Mouse (Mus musculus): ENCODE results near the gene Best3. TPM values are rescaled to one million over a fixed set of nuclear protein-coding genes. Genes with fewer than 3 reads are reported as not detected.

Best3 gene
- polyA plus RNA-seq, 1 experiment = 1.3 TPM

DNA sequence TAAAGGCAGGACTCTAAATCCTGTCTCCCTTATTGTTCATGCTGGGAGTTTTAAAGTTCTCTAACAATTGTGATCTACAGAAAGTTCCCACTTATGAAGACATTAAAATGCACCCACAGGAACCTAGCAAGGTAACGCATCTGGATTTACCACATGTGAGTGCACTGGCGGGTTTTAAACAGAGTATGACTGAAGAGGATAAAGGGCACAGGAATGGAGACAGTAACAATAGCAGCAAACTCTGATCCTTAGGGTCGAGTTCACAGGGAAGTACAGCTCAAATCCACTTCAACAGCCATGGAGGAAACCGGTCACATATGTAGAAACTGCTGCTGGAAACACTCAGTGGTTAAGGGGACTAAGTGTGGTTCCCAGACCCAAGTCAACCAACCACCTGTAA, 63.1 kb downstream of the Best3 start:
- peaks cover 15% of the 10 kb centered on the region for H3K4me1 ChIP-seq (ENCODE audit: control insufficient read depth, insufficient read depth, low read length)
- no peak overlapping the region for H3K4me3 ChIP-seq (ENCODE audit: control insufficient read depth, low read depth, low read length)
- no peak overlapping the region for H3K27ac ChIP-seq (ENCODE audit: control insufficient read depth, insufficient read depth, low read depth, low read length)
- peaks cover 3% of the 10 kb centered on the region for H3K36me3 ChIP-seq (ENCODE audit: control insufficient read depth, insufficient read depth, low read length)
- TF ChIP-seq POLR2A (IDR thresholded peaks at IDR 0.05; ENCODE audit: control insufficient read depth, low read depth, low read length) (no peak), CTCF (IDR thresholded peaks at IDR 0.05; ENCODE audit: control insufficient read depth, insufficient read depth, insufficient replicate concordance, low read depth, low read length) (no peak)
- H3K27me3 ChIP-seq (ENCODE audit: control insufficient read depth, insufficient read depth, low read length) = no peaks in the 10 kb centered on the region

DNA sequence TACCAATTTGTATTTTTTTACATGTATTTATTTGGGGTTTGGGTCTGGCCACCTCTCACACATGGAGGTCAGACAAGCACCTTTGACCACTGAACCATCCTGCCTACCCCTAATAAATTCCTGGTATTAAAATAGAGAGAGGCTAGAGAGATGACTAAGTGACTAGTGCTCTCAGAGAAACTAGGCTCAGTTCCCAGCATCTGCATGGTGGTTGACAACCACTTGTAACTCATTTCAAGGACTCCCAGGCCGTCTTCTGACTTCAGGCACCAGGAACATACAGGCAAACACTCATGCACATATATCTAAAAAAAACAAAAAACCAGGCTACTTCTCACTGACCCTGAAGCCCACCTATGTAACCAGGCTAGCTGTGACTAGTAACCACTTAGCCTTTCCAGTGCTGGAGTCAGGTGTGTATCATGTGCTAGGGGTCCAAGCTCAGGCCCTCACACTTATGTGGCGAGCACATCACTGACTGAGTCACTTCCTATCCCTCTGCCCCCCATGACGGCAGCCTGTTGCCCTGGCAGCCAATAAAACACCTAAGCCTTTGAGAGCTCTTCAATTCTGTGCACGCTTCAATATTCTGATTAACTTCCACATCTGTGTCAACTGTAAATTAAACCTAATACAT, 64.0 kb downstream of the Best3 start:
- no peak overlapping the region for H3K4me3 ChIP-seq (ENCODE audit: control insufficient read depth, low read depth, low read length)
- no peaks in the 10 kb centered on the region for H3K27me3 ChIP-seq (ENCODE audit: control insufficient read depth, insufficient read depth, low read length)
- TF ChIP-seq CTCF (IDR thresholded peaks at IDR 0.05; ENCODE audit: control insufficient read depth, insufficient read depth, insufficient replicate concordance, low read depth, low read length) (no peak), POLR2A (IDR thresholded peaks at IDR 0.05; ENCODE audit: control insufficient read depth, low read depth, low read length) (no peak)
- peaks cover 4% of the 10 kb centered on the region for H3K36me3 ChIP-seq (ENCODE audit: control insufficient read depth, insufficient read depth, low read length)
- H3K4me1 ChIP-seq (ENCODE audit: control insufficient read depth, insufficient read depth, low read length) = peaks cover 14% of the 10 kb centered on the region
- H3K27ac ChIP-seq (ENCODE audit: control insufficient read depth, insufficient read depth, low read depth, low read length) = no peak overlapping the region

DNA sequence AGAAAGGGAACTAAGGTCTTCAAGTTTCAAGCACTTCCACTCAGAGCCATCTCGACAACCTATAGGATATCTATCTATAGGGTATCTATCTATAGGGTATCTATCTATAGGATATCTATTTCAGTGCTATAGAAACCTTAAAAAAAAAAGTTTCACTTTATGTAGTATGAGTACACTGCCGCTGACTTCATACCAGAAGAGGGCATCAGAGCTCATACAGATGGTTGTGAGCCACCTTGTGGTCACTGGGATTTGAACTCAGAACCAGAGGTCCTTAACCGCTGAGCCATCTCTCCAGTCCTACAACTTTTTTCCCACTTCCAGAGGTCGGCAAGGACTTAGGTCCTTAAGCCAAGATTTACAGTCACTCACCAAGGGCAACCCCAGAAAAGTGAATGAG, 69.6 kb downstream of the Best3 start:
- Histone ChIP-seq H3K4me3 (ENCODE audit: control insufficient read depth, low read depth, low read length) (no peak overlapping the region), H3K4me1 (ENCODE audit: control insufficient read depth, insufficient read depth, low read length) (no peaks in the 10 kb centered on the region), H3K36me3 (ENCODE audit: control insufficient read depth, insufficient read depth, low read length) (peaks cover 8% of the 10 kb centered on the region), H3K27ac (ENCODE audit: control insufficient read depth, insufficient read depth, low read depth, low read length) (no peak overlapping the region), H3K27me3 (ENCODE audit: control insufficient read depth, insufficient read depth, low read length) (no peaks in the 10 kb centered on the region)
- TF ChIP-seq POLR2A (IDR thresholded peaks at IDR 0.05; ENCODE audit: control insufficient read depth, low read depth, low read length) (no peak), CTCF (IDR thresholded peaks at IDR 0.05; ENCODE audit: control insufficient read depth, insufficient read depth, insufficient replicate concordance, low read depth, low read length) (no peak)

DNA sequence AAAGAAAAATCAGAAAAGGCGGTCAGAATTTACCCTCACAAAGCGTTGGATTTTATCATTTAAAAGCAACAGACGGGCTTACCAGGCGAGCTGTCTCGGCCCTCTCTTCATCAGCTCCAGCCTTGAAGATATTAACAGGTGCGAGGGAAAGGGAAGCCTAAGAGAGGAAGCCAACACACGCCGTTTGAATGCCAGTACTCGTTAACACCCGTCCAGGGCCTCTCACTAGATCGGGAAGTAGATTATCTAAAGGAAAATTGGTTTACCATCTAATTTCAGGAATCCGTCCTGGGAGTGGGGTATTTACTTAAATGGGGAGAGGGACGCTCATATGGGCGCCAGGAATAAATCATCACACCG, 76.8 kb downstream of the Best3 start:
- H3K27me3 ChIP-seq (ENCODE audit: control insufficient read depth, insufficient read depth, low read length) = no peaks in the 10 kb centered on the region
- no peaks in the 10 kb centered on the region for H3K4me1 ChIP-seq (ENCODE audit: control insufficient read depth, insufficient read depth, low read length)
- no peak for TF ChIP-seq CTCF (IDR thresholded peaks at IDR 0.05; ENCODE audit: control insufficient read depth, insufficient read depth, insufficient replicate concordance, low read depth, low read length)
- no peak for TF ChIP-seq POLR2A (IDR thresholded peaks at IDR 0.05; ENCODE audit: control insufficient read depth, low read depth, low read length)
- H3K36me3 ChIP-seq (ENCODE audit: control insufficient read depth, insufficient read depth, low read length) = peaks cover 4% of the 10 kb centered on the region; the same call in 1 of the 2 replicates
- peak overlapping the region; percentile 99 for H3K4me3 ChIP-seq (ENCODE audit: control insufficient read depth, low read depth, low read length)
- H3K27ac ChIP-seq (ENCODE audit: control insufficient read depth, insufficient read depth, low read depth, low read length) = peak overlapping the region; percentile 2; the same call in 1 of the 2 replicates

GRCm38 (mm10) chr10:117063254-117064021, 77.3 kb downstream of the Best3 start, which contains the start of gene Cct2:
Cct2 (minus strand) TSS chr10:117063814.
- Histone ChIP-seq H3K4me3 (ENCODE audit: control insufficient read depth, low read depth, low read length) (peak within 1 kb of the TSS; percentile 99), H3K36me3 (ENCODE audit: control insufficient read depth, insufficient read depth, low read length) (peaks cover 4% of the 10 kb centered on the region; the same call in 1 of the 2 replicates), H3K27me3 (ENCODE audit: control insufficient read depth, insufficient read depth, low read length) (no peaks in the 10 kb centered on the region), H3K27ac (ENCODE audit: control insufficient read depth, insufficient read depth, low read depth, low read length) (peak within 1 kb of the TSS; percentile 95), H3K4me1 (ENCODE audit: control insufficient read depth, insufficient read depth, low read length) (no peaks in the 10 kb centered on the region)
- TF ChIP-seq CTCF (IDR thresholded peaks at IDR 0.05; ENCODE audit: control insufficient read depth, insufficient read depth, insufficient replicate concordance, low read depth, low read length) = 0 out of 2 replicates have a peak, but pooled peaks have one; percentile 3
- peak; percentile 96 for TF ChIP-seq POLR2A (IDR thresholded peaks at IDR 0.05; ENCODE audit: control insufficient read depth, low read depth, low read length)

DNA sequence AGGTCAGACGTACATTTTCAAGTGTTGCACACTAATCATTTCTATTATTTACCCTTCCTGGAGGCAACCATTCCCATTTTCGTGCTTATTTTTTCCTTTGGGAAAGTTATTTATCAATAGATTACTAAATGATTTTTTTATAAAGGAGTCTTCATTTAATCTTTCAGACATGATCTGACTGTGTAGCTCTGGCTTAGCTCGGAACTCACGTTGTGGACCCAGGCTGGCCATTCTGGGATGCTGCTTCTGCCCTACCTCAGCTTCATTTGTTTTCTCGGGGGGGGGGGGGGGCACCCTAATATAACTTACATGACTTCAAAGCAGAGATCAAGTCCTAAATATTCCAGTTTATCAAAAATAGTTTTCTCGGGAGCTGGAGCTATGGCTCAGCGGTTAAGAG, 78.0 kb downstream of the Best3 start:
- Histone ChIP-seq H3K4me1 (ENCODE audit: control insufficient read depth, insufficient read depth, low read length) (no peaks in the 10 kb centered on the region), H3K27ac (ENCODE audit: control insufficient read depth, insufficient read depth, low read depth, low read length) (no peak overlapping the region), H3K27me3 (ENCODE audit: control insufficient read depth, insufficient read depth, low read length) (no peaks in the 10 kb centered on the region), H3K4me3 (ENCODE audit: control insufficient read depth, low read depth, low read length) (peak overlapping the region; percentile 33), H3K36me3 (ENCODE audit: control insufficient read depth, insufficient read depth, low read length) (peaks cover 4% of the 10 kb centered on the region; the same call in 1 of the 2 replicates)
- TF ChIP-seq CTCF (IDR thresholded peaks at IDR 0.05; ENCODE audit: control insufficient read depth, insufficient read depth, insufficient replicate concordance, low read depth, low read length) = no peak
- TF ChIP-seq POLR2A (IDR thresholded peaks at IDR 0.05; ENCODE audit: control insufficient read depth, low read depth, low read length) = no peak

DNA sequence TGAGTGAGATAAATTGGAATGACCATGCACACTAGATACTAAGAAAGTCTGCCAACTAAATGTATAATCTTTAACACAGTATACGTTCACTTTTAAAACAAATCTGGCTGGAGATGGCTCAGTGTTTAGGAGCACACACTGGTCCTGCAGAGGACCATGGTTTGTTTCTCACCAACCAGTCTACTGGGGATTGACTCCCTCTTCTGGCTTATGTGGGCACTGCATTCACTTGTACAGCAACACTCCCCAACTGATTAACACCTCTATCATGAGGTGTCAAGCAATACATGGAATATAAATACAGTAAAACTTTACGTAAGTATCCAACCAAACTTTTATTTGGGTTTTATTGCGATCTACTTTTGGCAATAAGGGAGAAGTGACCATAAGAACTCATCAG, 83.0 kb downstream of the Best3 start:
- H3K27ac ChIP-seq (ENCODE audit: control insufficient read depth, insufficient read depth, low read depth, low read length) = no peak overlapping the region
- no peak for TF ChIP-seq CTCF (IDR thresholded peaks at IDR 0.05; ENCODE audit: control insufficient read depth, insufficient read depth, insufficient replicate concordance, low read depth, low read length)
- TF ChIP-seq POLR2A (IDR thresholded peaks at IDR 0.05; ENCODE audit: control insufficient read depth, low read depth, low read length) = no peak
- no peak overlapping the region for H3K4me3 ChIP-seq (ENCODE audit: control insufficient read depth, low read depth, low read length)
- H3K27me3 ChIP-seq (ENCODE audit: control insufficient read depth, insufficient read depth, low read length) = no peaks in the 10 kb centered on the region
- no peaks in the 10 kb centered on the region for H3K4me1 ChIP-seq (ENCODE audit: control insufficient read depth, insufficient read depth, low read length)
- H3K36me3 ChIP-seq (ENCODE audit: control insufficient read depth, insufficient read depth, low read length) = no peaks in the 10 kb centered on the region

All from testis, adult 2 months (tissue).